Mouse (Mus musculus) MEL (cell line): Measurements from ENCODE around the gene Sept3. TPM values are rescaled to one million over a fixed set of nuclear protein-coding genes. Genes with fewer than 3 reads are reported as not detected.

Experiments used
- DNase-seq: peaks from one replicate; pipeline ENCODE4 v3.0.0; 2011; ENCODE audit warnings: low read depth, low spot score
- H3K27ac ChIP-seq: 2 replicates; pipeline ENCODE4 v1.5.1; 2012; ENCODE audit warnings: low read depth, mild to moderate bottlenecking, control low read depth, low read length, moderate library complexity; ENCODE audit not compliant: control insufficient read depth
- H3K27me3 ChIP-seq, 2 experiments: fragments of 150-350 bp in 1 of 2; sonication (generic) in 1 of 2; 2 replicates each; pipeline ENCODE4 v1.6.1; 2012; ENCODE audit warnings: low read length in 2 of 2, mild to moderate bottlenecking in 2 of 2, improper control_type of control experiment in 1 of 2, moderate library complexity in 1 of 2; ENCODE audit not compliant: insufficient read depth in 2 of 2, control insufficient read depth in 1 of 2
- H3K36me3 ChIP-seq, 2 experiments: 2 replicates each; pipeline ENCODE4 v1.6.1; 2012 to 2014; ENCODE audit warnings: low read length in 2 of 2, improper control_type of control experiment in 1 of 2, inconsistent platforms in 1 of 2, mild to moderate bottlenecking in 1 of 2; ENCODE audit not compliant: insufficient read depth in 2 of 2, control insufficient read depth in 1 of 2
- H3K4me1 ChIP-seq, 2 experiments: fragments of 150-350 bp in 1 of 2; sonication (generic) in 1 of 2; 2 replicates each; pipeline ENCODE4 v1.6.1; 2012; ENCODE audit warnings: low read length in 2 of 2, improper control_type of control experiment in 1 of 2, mild to moderate bottlenecking in 1 of 2; ENCODE audit not compliant: insufficient read depth in 2 of 2, control insufficient read depth in 1 of 2
- H3K4me3 ChIP-seq, 2 experiments: fragments of 150-350 bp in 1 of 2; sonication (generic) in 1 of 2; 2 replicates each; pipeline ENCODE4 v1.5.1; 2012; ENCODE audit warnings: low read depth in 2 of 2, low read length in 2 of 2, mild to moderate bottlenecking in 2 of 2, moderate library complexity in 2 of 2, control low read depth in 1 of 2, improper control_type of control experiment in 1 of 2; ENCODE audit not compliant: control insufficient read depth in 1 of 2, insufficient read depth in 1 of 2
- H3K79me2 ChIP-seq: 2 replicates; pipeline ENCODE4 v1.6.1; 2012; ENCODE audit warnings: mild to moderate bottlenecking, low read length, moderate library complexity; ENCODE audit not compliant: control insufficient read depth, poor library complexity, insufficient read depth
- H3K9ac ChIP-seq: 2 replicates; pipeline ENCODE4 v1.6.1; 2012; ENCODE audit warnings: low read depth, mild to moderate bottlenecking, control low read depth, low read length, moderate library complexity; ENCODE audit not compliant: control insufficient read depth, poor library complexity, severe bottlenecking
- H3K9me3 ChIP-seq: fragments of 150-350 bp; sonication (generic); replicated peaks from 2 replicates; pipeline ENCODE4 v1.6.1; 2012; ENCODE audit warnings: mild to moderate bottlenecking, low read length, improper control_type of control experiment, moderate library complexity; ENCODE audit not compliant: insufficient read depth
- BHLHE40 ChIP-seq: IDR thresholded peaks from 2 replicates; pipeline ENCODE4 v1.6.1; 2012; ENCODE audit warnings: low read depth, mild to moderate bottlenecking, inconsistent platforms, low read length, improper control_type of control experiment, borderline replicate concordance
- CHD1 ChIP-seq: IDR thresholded peaks from 2 replicates; pipeline ENCODE4 v1.6.1; 2012; ENCODE audit warnings: low read depth, mild to moderate bottlenecking, inconsistent platforms, low read length, improper control_type of control experiment
- ELF1 ChIP-seq: IDR thresholded peaks from 2 replicates; pipeline ENCODE4 v1.6.1; 2014; ENCODE audit warnings: low read depth, mild to moderate bottlenecking, inconsistent platforms, low read length, improper control_type of control experiment, moderate library complexity
- EP300 ChIP-seq, 2 experiments: IDR thresholded peaks; 2 replicates each; pipeline ENCODE4 v1.6.1; 2011; ENCODE audit warnings: improper control_type of control experiment in 2 of 2, low read length in 2 of 2, low read depth in 1 of 2, mild to moderate bottlenecking in 1 of 2
- ETS1 ChIP-seq: IDR thresholded peaks from 2 replicates; pipeline ENCODE4 v1.6.1; 2012; ENCODE audit warnings: low read depth, mild to moderate bottlenecking, inconsistent platforms, low read length, improper control_type of control experiment, moderate library complexity
- GATA1 ChIP-seq: IDR thresholded peaks from 2 replicates; pipeline ENCODE4 v1.6.1; 2011; ENCODE audit warnings: low read depth, low read length, improper control_type of control experiment
- MAFK ChIP-seq: IDR thresholded peaks from 2 replicates; pipeline ENCODE4 v1.6.1; 2011; ENCODE audit warnings: low read depth, mild to moderate bottlenecking, low read length, improper control_type of control experiment, borderline replicate concordance
- MAZ ChIP-seq: IDR thresholded peaks from 2 replicates; pipeline ENCODE4 v1.6.1; 2012; ENCODE audit warnings: low read depth, mild to moderate bottlenecking, inconsistent platforms, low read length, improper control_type of control experiment
- MEF2A ChIP-seq: IDR thresholded peaks from 2 replicates; pipeline ENCODE4 v1.6.1; 2014; ENCODE audit warnings: low read depth, mild to moderate bottlenecking, inconsistent platforms, low read length, improper control_type of control experiment; ENCODE audit not compliant: poor library complexity, insufficient replicate concordance, severe bottlenecking; ENCODE audit errors: extremely low read depth
- MXI1 ChIP-seq: IDR thresholded peaks from 2 replicates; pipeline ENCODE4 v1.6.1; 2011; ENCODE audit warnings: mild to moderate bottlenecking, low read depth, low read length, improper control_type of control experiment
- MYB ChIP-seq: IDR thresholded peaks from 2 replicates; pipeline ENCODE4 v1.6.1; 2011; ENCODE audit warnings: mild to moderate bottlenecking, low read depth, low read length, improper control_type of control experiment
- MYC ChIP-seq: IDR thresholded peaks from 2 replicates; pipeline ENCODE4 v1.6.1; 2011; ENCODE audit warnings: low read depth, mild to moderate bottlenecking, low read length, improper control_type of control experiment, moderate library complexity
- NELFE ChIP-seq: IDR thresholded peaks from 2 replicates; pipeline ENCODE4 v1.6.1; 2011; ENCODE audit warnings: low read depth, low read length, improper control_type of control experiment
- POLR2A ChIP-seq, 2 experiments: IDR thresholded peaks; 2 replicates each; pipeline ENCODE4 v1.6.1; 2011 to 2012; ENCODE audit warnings: low read length in 2 of 2, mild to moderate bottlenecking in 2 of 2, control low read depth in 1 of 2, improper control_type of control experiment in 1 of 2, low read depth in 1 of 2, moderate library complexity in 1 of 2; ENCODE audit not compliant: control insufficient read depth in 1 of 2, insufficient read depth in 1 of 2, poor library complexity in 1 of 2
- POLR2AphosphoS5 ChIP-seq: IDR thresholded peaks from 2 replicates; pipeline ENCODE4 v1.6.1; 2012; ENCODE audit warnings: low read depth, borderline replicate concordance, mild to moderate bottlenecking, inconsistent platforms, low read length, moderate library complexity, mixed read lengths
- RAD21 ChIP-seq: IDR thresholded peaks from 2 replicates; pipeline ENCODE4 v1.6.1; 2011; ENCODE audit warnings: mild to moderate bottlenecking, low read depth, low read length, improper control_type of control experiment
- SIN3A ChIP-seq: IDR thresholded peaks from 2 replicates; pipeline ENCODE4 v1.6.1; 2012; ENCODE audit warnings: low read length, improper control_type of control experiment, inconsistent platforms
- TAL1 ChIP-seq: IDR thresholded peaks from 2 replicates; pipeline ENCODE4 v1.6.1; 2012; ENCODE audit warnings: mild to moderate bottlenecking, inconsistent platforms, low read length, moderate library complexity, mixed read lengths
- TCF12 ChIP-seq: IDR thresholded peaks from 2 replicates; pipeline ENCODE4 v1.6.1; 2014; ENCODE audit warnings: low read depth, mild to moderate bottlenecking, inconsistent platforms, low read length, improper control_type of control experiment, moderate library complexity
- ZKSCAN1 ChIP-seq: IDR thresholded peaks from 2 replicates; pipeline ENCODE4 v1.6.1; 2012; ENCODE audit warnings: low read depth, mild to moderate bottlenecking, inconsistent platforms, low read length, improper control_type of control experiment, moderate library complexity
- ZMIZ1 ChIP-seq: IDR thresholded peaks from 2 replicates; pipeline ENCODE4 v1.6.1; 2012; ENCODE audit warnings: low read depth, mild to moderate bottlenecking, inconsistent platforms, low read length, improper control_type of control experiment, moderate library complexity
- polyA plus RNA-seq, 2 experiments: library from polyadenylated mRNA; stranded (reverse) in 1 of 2; unstranded in 1 of 2; fragments of >175 nt in 1 of 2; fragments of >200 nt in 1 of 2; gene quantifications; 2 replicates each; pipeline versions ENCODE4 v1.2.1 to v1.2.4; 2012; ENCODE audit warnings: low replicate concordance in 2 of 2, low read depth in 1 of 2; ENCODE audit not compliant: insufficient read length in 2 of 2, insufficient read depth in 1 of 2, missing spikeins in 1 of 2
- total RNA-seq: library from RNA; depleted of rRNA; stranded (reverse); fragments of 300-350 nt; gene quantifications from 2 replicates; pipeline ENCODE4 v1.2.3, GENCODE M21; 2012

Gene Sept3
- total and polyA plus RNA-seq, 3 experiments: not detected

DNA sequence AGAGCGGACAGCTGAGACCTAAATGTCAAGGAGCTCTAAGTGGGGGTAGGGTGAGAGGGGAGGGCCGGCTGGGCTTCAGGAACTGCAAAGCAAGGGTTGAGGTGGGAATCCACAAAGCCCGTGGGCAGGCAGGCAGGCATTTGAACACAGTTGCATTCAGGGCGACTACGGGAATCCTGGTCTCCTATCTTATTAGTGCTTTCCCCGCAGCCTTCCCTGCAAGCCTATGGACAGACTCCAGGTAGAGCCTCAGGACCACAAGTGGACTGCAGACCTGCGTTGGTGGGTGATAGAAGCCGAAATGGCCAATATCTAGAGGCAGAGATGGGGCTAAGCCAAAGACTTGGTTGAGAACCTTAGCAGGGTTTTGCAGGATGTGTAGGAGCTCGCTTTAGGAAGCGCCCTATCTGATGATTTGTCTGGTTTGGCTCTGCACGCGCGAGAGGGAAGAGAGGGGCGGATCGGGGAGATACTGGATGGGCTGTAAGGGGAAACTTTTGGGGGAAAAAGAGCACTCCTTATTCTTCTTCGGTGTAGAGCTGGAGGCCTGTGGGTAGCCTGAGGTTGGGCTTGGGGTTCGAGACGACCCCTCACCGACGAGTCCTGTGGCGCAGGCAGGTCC is 65.8 kb downstream of the Sept3 start:
- DNase-seq: peak; percentile 88
- no peak for TF ChIP-seq ELF1
- TF ChIP-seq MAFK: no peak; the same call in 1 of the 2 replicates
- peak; percentile 77 for TF ChIP-seq GATA1
- TF ChIP-seq ZMIZ1: no peak; the same call in none of the 2 replicates
- TF ChIP-seq POLR2A (IDR thresholded peaks at IDR 0.05; ENCODE audit: control insufficient read depth in 1 of 2, insufficient read depth in 1 of 2, low read depth in 1 of 2, low read length in 2 of 2, poor library complexity in 1 of 2): peak in 1 of 2 experiments; percentile 80; a peak in 2 of 4 replicates
- peak; percentile 56; the same call in 1 of the 2 replicates for TF ChIP-seq ETS1
- TF ChIP-seq MAZ: no peak; the same call in 1 of the 2 replicates
- 0 out of 2 replicates have a peak, but pooled peaks have one; percentile 19 for TF ChIP-seq MEF2A
- TF ChIP-seq NELFE: peak; percentile 50; the same call in 1 of the 2 replicates
- peak; percentile 80; the same call in 1 of the 2 replicates for TF ChIP-seq BHLHE40
- TF ChIP-seq TCF12: 0 out of 2 replicates have a peak, but pooled peaks have one; percentile 28
- 0 out of 2 replicates have a peak, but pooled peaks have one; percentile 29 for TF ChIP-seq ZKSCAN1
- peak; percentile 42 for TF ChIP-seq MXI1
- no peak; a peak in 1 of 4 replicates for TF ChIP-seq EP300 (IDR thresholded peaks at IDR 0.05; ENCODE audit: low read depth in 1 of 2, low read length in 2 of 2)
- no peak; the same call in 1 of the 2 replicates for TF ChIP-seq MYC
- no peak for TF ChIP-seq POLR2AphosphoS5
- TF ChIP-seq TAL1: no peak
- no peak for TF ChIP-seq MYB
- TF ChIP-seq RAD21: no peak
- peak; percentile 9; the same call in 1 of the 2 replicates for TF ChIP-seq SIN3A
- TF ChIP-seq CHD1: no peak; the same call in 1 of the 2 replicates
- TF ChIP-seq, all 39 proteins: peak for 10
- Histone ChIP-seq H3K9ac (peak overlapping the region; percentile 94), H3K4me1 (peaks cover 16 to 50% of the 10 kb centered on the region in 2 experiments), H3K36me3 (peaks cover 0 to 43% of the 10 kb centered on the region in 2 experiments; a peak in 2 of 4 replicates), H3K79me2 (peaks cover 31% of the 10 kb centered on the region), H3K4me3 (peak overlapping the region; percentile 78 to 79), H3K27ac (peak overlapping the region; percentile 98), H3K27me3 (no peaks in the 10 kb centered on the region), H3K9me3 (no peaks in the 10 kb centered on the region)
